ENCODE assay signal across 20 mouse cellular contexts in the genomic region with DNA sequence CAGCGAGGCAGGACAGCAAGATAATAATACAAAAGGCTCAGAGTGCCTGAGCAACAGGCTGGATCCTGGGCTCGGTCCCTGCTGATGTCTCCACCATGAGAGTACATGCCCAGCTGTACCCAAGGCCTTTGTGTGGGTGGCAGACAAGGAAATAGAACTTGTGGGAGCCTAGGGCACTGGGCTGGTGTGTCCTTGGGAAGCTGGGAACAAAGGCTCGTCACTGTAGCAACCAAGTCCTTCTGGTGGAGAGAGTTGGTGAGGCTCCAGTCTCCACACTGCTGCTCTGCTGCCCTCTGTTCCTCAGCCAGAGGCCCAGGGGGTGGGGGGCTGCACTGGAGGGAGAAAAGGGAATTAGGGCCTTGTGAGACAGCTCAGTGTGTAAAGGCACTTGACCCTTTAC.
A peak's percentile ranks its signal among the peaks of the same experiment; 100 is the strongest.
DNase-seq lines count a peak whose midpoint lies in the region; ATAC-seq and TF ChIP-seq lines count a peak whose summit lies in the region.
"Had no signal": no experiment of that assay in that cellular context is flagged by ENCODE, and none has a peak within 500 bp of the region (broad histone marks: within the 10 kb centered on the region; RNA-seq: fewer than 3 reads in every experiment).

No protein-coding gene starts in this region.

- peaks cover 5% of the 10 kb centered on the region; the same call in 1 of the 2 replicates for H3K9me3 ChIP-seq in forebrain, postnatal 0 days (ENCODE audit: low read length)
- no peaks in the 10 kb centered on the region for H3K9me3 ChIP-seq in forebrain, embryonic 16.5 days (ENCODE audit: control insufficient read depth, low read length)
- H3K9me3 ChIP-seq in neural tube, embryonic 15.5 days (replicated peaks) = no peaks in the 10 kb centered on the region
- H3K9me3 ChIP-seq in midbrain, embryonic 16.5 days (replicated peaks; ENCODE audit: control insufficient read depth, low read length, poor library complexity, severe bottlenecking) = no peaks in the 10 kb centered on the region
- no peaks in the 10 kb centered on the region for H3K9me3 ChIP-seq in intestine, postnatal 0 days (ENCODE audit: control insufficient read depth)
- H3K9me3 ChIP-seq: intestine, embryonic 15.5 days had no signal

- no peaks in the 10 kb centered on the region for H3K27me3 ChIP-seq in forebrain, postnatal 0 days (ENCODE audit: insufficient read depth, low read length)
- no peaks in the 10 kb centered on the region for H3K27me3 ChIP-seq in forebrain, embryonic 16.5 days (replicated peaks; ENCODE audit: control insufficient read depth, insufficient read depth, low read length)
- H3K27me3 ChIP-seq in neural tube, embryonic 15.5 days (replicated peaks) = no peaks in the 10 kb centered on the region
- no peaks in the 10 kb centered on the region for H3K27me3 ChIP-seq in midbrain, embryonic 16.5 days (ENCODE audit: control insufficient read depth, insufficient read depth, low read depth, low read length)
- no peaks in the 10 kb centered on the region for H3K27me3 ChIP-seq in intestine, postnatal 0 days (replicated peaks; ENCODE audit: control insufficient read depth, insufficient read depth, low read length)
- H3K27me3 ChIP-seq: forebrain, embryonic 12.5 days; intestine, embryonic 15.5 days; kidney, embryonic 15.5 days; liver, embryonic 12.5 days; midbrain, embryonic 12.5 days had no signal

- DNase-seq in forebrain, postnatal 0 days = peak; percentile 21
- DNase-seq in neural tube, embryonic 10.5 days (ENCODE audit: extremely low spot score, low spot score) = no peak
- peak; percentile 39 for DNase-seq in brain, adult 2 months (ENCODE audit: low read depth, low spot score)
- DNase-seq in kidney, adult 9 months = no peak
- DNase-seq: cerebellum, adult 8-10 months; gastrocnemius, postnatal 25 days; heart, adult 2 months; heart, postnatal 36 days; lung, embryonic 14.5 days; lung, postnatal 4 days had no signal

- no peak overlapping the region for H3K4me2 ChIP-seq in forebrain, postnatal 0 days (ENCODE audit: low read depth)
- no peak overlapping the region for H3K4me2 ChIP-seq in forebrain, embryonic 16.5 days (ENCODE audit: low read length)
- no peak overlapping the region for H3K4me2 ChIP-seq in neural tube, embryonic 15.5 days
- H3K4me2 ChIP-seq in midbrain, embryonic 16.5 days (ENCODE audit: low read length) = no peak overlapping the region
- H3K4me2 ChIP-seq in intestine, postnatal 0 days (replicated peaks; ENCODE audit: low read depth) = no peak overlapping the region
- H3K4me2 ChIP-seq: forebrain, embryonic 12.5 days; intestine, embryonic 15.5 days; kidney, embryonic 15.5 days; limb, embryonic 12.5 days; liver, embryonic 12.5 days; lung, embryonic 14.5 days; midbrain, embryonic 12.5 days had no signal

- H3K9ac ChIP-seq in forebrain, postnatal 0 days = no peak overlapping the region
- no peak overlapping the region for H3K9ac ChIP-seq in forebrain, embryonic 16.5 days (replicated peaks; ENCODE audit: low read depth, low read length)
- H3K9ac ChIP-seq in neural tube, embryonic 15.5 days (replicated peaks) = no peak overlapping the region
- no peak overlapping the region for H3K9ac ChIP-seq in midbrain, embryonic 16.5 days (ENCODE audit: low read depth, low read length)
- no peak overlapping the region for H3K9ac ChIP-seq in intestine, postnatal 0 days (ENCODE audit: low read depth, low read length)
- H3K9ac ChIP-seq: forebrain, embryonic 12.5 days; intestine, embryonic 15.5 days; kidney, embryonic 15.5 days; limb, embryonic 12.5 days; liver, embryonic 12.5 days; lung, embryonic 14.5 days; midbrain, embryonic 12.5 days had no signal

- H3K36me3 ChIP-seq in forebrain, postnatal 0 days (ENCODE audit: insufficient read depth) = no peaks in the 10 kb centered on the region
- H3K36me3 ChIP-seq in forebrain, embryonic 16.5 days (ENCODE audit: control insufficient read depth, insufficient read depth) = no peaks in the 10 kb centered on the region
- no peaks in the 10 kb centered on the region for H3K36me3 ChIP-seq in neural tube, embryonic 15.5 days
- H3K36me3 ChIP-seq in midbrain, embryonic 16.5 days (ENCODE audit: control insufficient read depth, insufficient read depth, low read length) = no peaks in the 10 kb centered on the region
- no peaks in the 10 kb centered on the region for H3K36me3 ChIP-seq in intestine, postnatal 0 days (ENCODE audit: control insufficient read depth, insufficient read depth)
- H3K36me3 ChIP-seq: forebrain, embryonic 12.5 days; intestine, embryonic 15.5 days; kidney, embryonic 15.5 days; limb, embryonic 12.5 days; liver, embryonic 12.5 days; midbrain, embryonic 12.5 days had no signal

- no peak for TF ChIP-seq CTCF in forebrain, postnatal 0 days (IDR thresholded peaks at IDR 0.05; ENCODE audit: low read depth)
- no peak for TF ChIP-seq CTCF in intestine, postnatal 0 days (IDR thresholded peaks at IDR 0.05; ENCODE audit: low read depth)

- 67% methylated on average over 3 of the region's 3 CpGs for WGBS in forebrain, postnatal 0 days
- 76% methylated on average over 3 of the region's 3 CpGs for WGBS in forebrain, embryonic 16.5 days
- 70% methylated on average over 3 of the region's 3 CpGs for WGBS in neural tube, embryonic 15.5 days
- WGBS in midbrain, embryonic 16.5 days = 73% methylated on average over 3 of the region's 3 CpGs
- WGBS in intestine, postnatal 0 days = 75% methylated on average over 3 of the region's 3 CpGs

- no peak overlapping the region for H3K4me3 ChIP-seq in forebrain, postnatal 0 days (ENCODE audit: low read depth, low read length)
- no peak overlapping the region for H3K4me3 ChIP-seq in forebrain, embryonic 16.5 days (replicated peaks; ENCODE audit: low read length)
- H3K4me3 ChIP-seq in neural tube, embryonic 15.5 days (replicated peaks) = no peak overlapping the region
- H3K4me3 ChIP-seq in midbrain, embryonic 16.5 days (ENCODE audit: low read depth, low read length) = no peak overlapping the region
- no peak overlapping the region for H3K4me3 ChIP-seq in intestine, postnatal 0 days (ENCODE audit: low read depth, low read length)
- H3K4me3 ChIP-seq: forebrain, embryonic 12.5 days; heart, adult 2 months; intestine, embryonic 15.5 days; kidney, embryonic 15.5 days; limb, embryonic 12.5 days; liver, embryonic 12.5 days; midbrain, embryonic 12.5 days had no signal

- no peaks in the 10 kb centered on the region; the same call in 1 of the 2 replicates for H3K4me1 ChIP-seq in forebrain, postnatal 0 days (ENCODE audit: insufficient read depth)
- peaks cover 6% of the 10 kb centered on the region for H3K4me1 ChIP-seq in forebrain, embryonic 16.5 days (replicated peaks; ENCODE audit: control insufficient read depth, insufficient read depth, low read length)
- peaks cover 21% of the 10 kb centered on the region for H3K4me1 ChIP-seq in neural tube, embryonic 15.5 days
- peaks cover 14% of the 10 kb centered on the region for H3K4me1 ChIP-seq in midbrain, embryonic 16.5 days (ENCODE audit: control insufficient read depth, insufficient read depth, low read length)
- H3K4me1 ChIP-seq in intestine, postnatal 0 days (replicated peaks; ENCODE audit: control insufficient read depth, insufficient read depth, low read length) = no peaks in the 10 kb centered on the region
- H3K4me1 ChIP-seq: intestine, embryonic 15.5 days; kidney, embryonic 15.5 days; liver, embryonic 12.5 days had no signal

- H3K27ac ChIP-seq in forebrain, postnatal 0 days (ENCODE audit: low read depth, low read length) = no peak overlapping the region
- no peak overlapping the region for H3K27ac ChIP-seq in forebrain, embryonic 16.5 days (ENCODE audit: low read length)
- H3K27ac ChIP-seq in neural tube, embryonic 15.5 days (replicated peaks) = peak overlapping the region; percentile 28; the same call in 1 of the 2 replicates
- H3K27ac ChIP-seq in midbrain, embryonic 16.5 days (ENCODE audit: low read length) = no peak overlapping the region
- no peak overlapping the region for H3K27ac ChIP-seq in intestine, postnatal 0 days (ENCODE audit: low read depth, low read length)
- H3K27ac ChIP-seq: forebrain, embryonic 12.5 days; heart, adult 2 months; intestine, embryonic 15.5 days; kidney, embryonic 15.5 days; limb, embryonic 12.5 days; liver, embryonic 12.5 days; midbrain, embryonic 12.5 days had no signal

- ATAC-seq in forebrain, postnatal 0 days = peak; percentile 69
- ATAC-seq in forebrain, embryonic 16.5 days = no peak
- no peak for ATAC-seq in neural tube, embryonic 15.5 days (ENCODE audit: low FRiP score)
- peak; percentile 34; the same call in 1 of the 2 replicates for ATAC-seq in midbrain, embryonic 16.5 days
- ATAC-seq in intestine, postnatal 0 days = no peak
- ATAC-seq: intestine, embryonic 15.5 days; liver, embryonic 12.5 days had no signal

Comparison
In these comparisons a context has a peak if more than half of its experiments do, and no peak if none do; other contexts are left out.
1. ATAC-seq: peak in forebrain, postnatal 0 days (single experiment) and midbrain, embryonic 16.5 days (single experiment); none in forebrain, embryonic 16.5 days (single experiment), neural tube, embryonic 15.5 days (single experiment) and intestine, postnatal 0 days (single experiment).
2. DNase-seq: peak in forebrain, postnatal 0 days (single experiment) and brain, adult 2 months (single experiment); none in neural tube, embryonic 10.5 days (single experiment) and kidney, adult 9 months (single experiment).